Mouse (Mus musculus) ES-Bruce4 (cell line): ENCODE measurements around the gene Thbs1.

Experiments
- CTCF ChIP-seq: IDR thresholded peaks from one replicate; pipeline ENCODE4 v1.8.1; 2011; ENCODE audit warnings: low read depth, low read length
- EP300 ChIP-seq: IDR thresholded peaks from 2 replicates; pipeline ENCODE4 v1.6.1; 2011; ENCODE audit warnings: low read depth, low read length; ENCODE audit not compliant: insufficient read depth
- POLR2A ChIP-seq: IDR thresholded peaks from one replicate; pipeline ENCODE4 v1.8.1; 2011; ENCODE audit warnings: low read length; ENCODE audit not compliant: insufficient read depth

DNA sequence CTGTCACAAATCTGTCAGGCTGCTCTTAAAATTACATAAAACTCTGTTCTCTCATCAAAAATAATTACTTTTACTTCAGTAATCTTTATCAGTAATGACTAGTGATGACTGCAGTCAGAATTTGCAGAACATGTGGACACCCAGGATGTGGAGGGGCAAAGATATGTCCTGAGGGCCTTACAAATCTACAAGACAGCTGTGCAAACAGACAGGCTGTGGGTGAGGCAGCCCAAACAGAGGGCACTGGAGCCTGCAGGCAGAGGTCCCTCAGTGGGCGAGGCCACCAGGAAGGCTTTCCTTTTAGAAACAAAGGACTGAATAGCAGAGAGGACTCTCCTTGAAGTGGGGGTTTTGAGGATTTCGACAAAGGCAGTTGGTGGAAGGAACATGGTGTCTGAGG, 37.6 kb upstream of the Thbs1 start:
- no peak for TF ChIP-seq EP300
- no peak for TF ChIP-seq CTCF
- TF ChIP-seq POLR2A, result no peak
